Mouse (Mus musculus) MEL (cell line): ENCODE data around the gene Tmem200a.

Experiments used
- CTCF ChIP-seq, 3 experiments: IDR thresholded peaks in 2 of 3; conservative IDR thresholded peaks in 1 of 3; 2 replicates each; pipeline ENCODE4 v1.5.1; 2011 to 2012; ENCODE audit warnings: low read length in 3 of 3, low read depth in 2 of 3, mild to moderate bottlenecking in 2 of 3, improper control_type of control experiment in 1 of 3, inconsistent platforms in 1 of 3, mixed read lengths in 1 of 3, moderate library complexity in 1 of 3; ENCODE audit not compliant: control insufficient read depth in 1 of 3, insufficient read depth in 1 of 3, poor library complexity in 1 of 3, severe bottlenecking in 1 of 3
- POLR2A ChIP-seq, 2 experiments: IDR thresholded peaks; 2 replicates each; pipeline ENCODE4 v1.6.1; 2011 to 2012; ENCODE audit warnings: low read length in 2 of 2, mild to moderate bottlenecking in 2 of 2, control low read depth in 1 of 2, improper control_type of control experiment in 1 of 2, low read depth in 1 of 2, moderate library complexity in 1 of 2; ENCODE audit not compliant: control insufficient read depth in 1 of 2, insufficient read depth in 1 of 2, poor library complexity in 1 of 2

DNA sequence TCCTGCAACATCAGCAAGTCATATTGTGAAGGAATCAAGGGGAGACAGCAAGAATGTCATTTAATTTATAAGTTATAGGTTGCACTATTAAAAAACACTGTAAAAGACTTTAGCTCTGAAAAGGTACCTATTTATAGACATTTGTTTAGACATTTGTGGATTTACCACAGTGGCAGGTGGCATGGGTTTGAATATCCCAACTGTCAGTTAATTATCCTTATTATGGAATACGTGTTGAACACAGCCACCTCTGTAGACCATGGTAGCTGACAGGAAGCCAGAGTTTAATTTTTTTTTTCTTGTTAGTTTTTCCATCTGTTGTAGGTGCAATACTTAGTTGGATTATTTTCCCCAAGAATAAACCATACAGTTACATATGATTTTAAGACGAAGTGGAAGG is 194.3 kb downstream of the Tmem200a start:
- TF ChIP-seq CTCF (IDR thresholded peaks at IDR 0.05 in 2 of 3, conservative IDR thresholded peaks at IDR 0.05 in 1 of 3; ENCODE audit: control insufficient read depth in 1 of 3, insufficient read depth in 1 of 3, low read depth in 2 of 3, low read length in 3 of 3, poor library complexity in 1 of 3, severe bottlenecking in 1 of 3) (no peak), POLR2A (IDR thresholded peaks at IDR 0.05; ENCODE audit: control insufficient read depth in 1 of 2, insufficient read depth in 1 of 2, low read depth in 1 of 2, low read length in 2 of 2, poor library complexity in 1 of 2) (no peak)
